Mouse (Mus musculus): ENCODE data around the gene Actn2.

DNA sequence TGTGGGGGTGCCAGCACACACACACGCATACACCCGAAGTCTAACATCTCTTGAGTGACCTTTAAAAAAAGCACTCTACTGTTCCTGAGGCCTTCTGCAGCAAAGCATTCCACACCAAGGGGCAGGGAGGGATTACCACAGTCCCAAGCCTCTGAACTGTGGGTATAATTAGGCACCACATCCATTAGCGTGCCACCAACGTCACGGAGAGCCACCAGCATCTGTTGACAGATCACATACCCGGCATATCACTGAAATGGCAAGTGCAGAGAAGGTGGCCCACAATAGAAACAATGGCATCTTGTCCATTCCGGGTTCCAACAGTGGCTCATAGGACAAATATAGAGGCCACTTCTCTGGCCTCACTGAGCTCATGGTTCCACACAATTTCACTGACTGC lies 2.8 kb downstream of the Actn2 start:
- TF ChIP-seq TAL1 (IDR thresholded peaks at IDR 0.05; ENCODE audit: low read length) (no peak), GATA1 (IDR thresholded peaks at IDR 0.05; ENCODE audit: low read length) (no peak)

Measured in erythroblast, embryonic 14.5 days (primary cell).